In the genomic region with DNA sequence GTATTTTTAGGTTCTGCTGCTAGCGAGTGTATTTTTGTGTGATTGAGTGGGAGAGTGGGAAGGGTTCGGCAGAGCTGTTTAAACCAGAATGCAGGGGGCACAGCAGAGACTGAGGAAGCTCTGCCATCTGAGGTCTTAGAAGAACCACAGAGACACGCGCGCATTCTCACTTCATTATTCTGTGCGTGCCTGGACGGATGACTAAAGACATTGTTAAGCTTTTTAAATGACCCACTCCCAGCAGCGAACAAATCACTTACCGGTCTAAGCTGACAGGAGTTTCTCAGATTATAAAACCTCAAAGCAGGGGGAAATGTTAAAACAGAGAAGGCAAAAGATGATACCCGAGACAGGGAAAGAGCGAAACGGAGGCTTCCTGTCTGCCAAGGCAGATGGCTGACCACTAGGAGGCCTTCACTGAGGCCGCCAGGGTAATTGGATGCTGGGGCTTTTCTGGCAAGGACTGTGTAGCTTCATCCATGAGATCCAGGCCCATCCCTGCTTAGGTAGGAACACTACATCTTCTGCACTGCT, we compare ENCODE assay signal across 8 mouse cellular contexts.
A peak's percentile ranks its signal among the peaks of the same experiment; 100 is the strongest.
DNase-seq lines count a peak whose midpoint lies in the region; ATAC-seq and TF ChIP-seq lines count a peak whose summit lies in the region.

No protein-coding gene starts in this region.

- TF ChIP-seq POLR2A in kidney, adult 2 months (IDR thresholded peaks at IDR 0.05; ENCODE audit: low read depth, low read length): no peak
- no peak for TF ChIP-seq POLR2A in thymus, adult 2 months (IDR thresholded peaks at IDR 0.05; ENCODE audit: control insufficient read depth, extremely low read depth, insufficient read depth, low read length, poor library complexity)

- H3K9me3 ChIP-seq in embryonic facial prominence, embryonic 12.5 days: no peaks in the 10 kb centered on the region
- H3K9me3 ChIP-seq in heart, embryonic 15.5 days (replicated peaks): no peaks in the 10 kb centered on the region

- no peaks in the 10 kb centered on the region for H3K36me3 ChIP-seq in kidney, adult 2 months (ENCODE audit: control insufficient read depth, insufficient read depth, low read length)
- no peaks in the 10 kb centered on the region for H3K36me3 ChIP-seq in embryonic facial prominence, embryonic 12.5 days
- H3K36me3 ChIP-seq in heart, embryonic 15.5 days: no peaks in the 10 kb centered on the region
- H3K36me3 ChIP-seq in splenic B cell, adult 2 months (ENCODE audit: control insufficient read depth, insufficient read depth, low read length, poor library complexity, severe bottlenecking): no peaks in the 10 kb centered on the region
- no peaks in the 10 kb centered on the region for H3K36me3 ChIP-seq in thymus, adult 2 months (ENCODE audit: control insufficient read depth, insufficient read depth, low read length)

- H3K27ac ChIP-seq in kidney, adult 2 months (ENCODE audit: insufficient read depth, low read depth, low read length): no peak overlapping the region
- H3K27ac ChIP-seq in embryonic facial prominence, embryonic 12.5 days: peak overlapping the region; percentile 18; the same call in 1 of the 2 replicates
- 0 out of 2 replicates have a peak overlapping the region, but pooled peaks have one; percentile 28 for H3K27ac ChIP-seq in heart, embryonic 15.5 days
- no peak overlapping the region for H3K27ac ChIP-seq in thymus, adult 2 months (ENCODE audit: control insufficient read depth, insufficient read depth, low read length)

- no peaks in the 10 kb centered on the region for H3K27me3 ChIP-seq in kidney, adult 2 months (replicated peaks; ENCODE audit: control insufficient read depth, insufficient read depth, low read length)
- H3K27me3 ChIP-seq in embryonic facial prominence, embryonic 12.5 days: no peaks in the 10 kb centered on the region
- H3K27me3 ChIP-seq in heart, embryonic 15.5 days: no peaks in the 10 kb centered on the region; the same call in 1 of the 2 replicates
- no peaks in the 10 kb centered on the region for H3K27me3 ChIP-seq in splenic B cell, adult 2 months (ENCODE audit: control insufficient read depth, insufficient read depth, low read length, poor library complexity, severe bottlenecking)
- H3K27me3 ChIP-seq in thymus, adult 2 months (ENCODE audit: control insufficient read depth, insufficient read depth, low read length): no peaks in the 10 kb centered on the region

- ATAC-seq in embryonic facial prominence, embryonic 12.5 days (ENCODE audit: insufficient number of reproducible peaks, insufficient read depth, low FRiP score, low TSS enrichment): no peak
- ATAC-seq in heart, embryonic 15.5 days (replicated peaks; ENCODE audit: insufficient number of reproducible peaks, insufficient read depth, low FRiP score, low read depth): no peak

- peak overlapping the region; percentile 14 for H3K4me2 ChIP-seq in embryonic facial prominence, embryonic 12.5 days (replicated peaks)
- peak overlapping the region; percentile 41; the same call in 1 of the 2 replicates for H3K4me2 ChIP-seq in heart, embryonic 15.5 days

- H3K4me1 ChIP-seq in kidney, adult 2 months (ENCODE audit: control insufficient read depth, insufficient read depth, low read length): no peaks in the 10 kb centered on the region
- peaks cover 12% of the 10 kb centered on the region for H3K4me1 ChIP-seq in embryonic facial prominence, embryonic 12.5 days
- peaks cover 14% of the 10 kb centered on the region for H3K4me1 ChIP-seq in heart, embryonic 15.5 days (replicated peaks)
- peaks cover 3% of the 10 kb centered on the region; the same call in 1 of the 2 replicates for H3K4me1 ChIP-seq in thymus, adult 2 months (replicated peaks; ENCODE audit: control insufficient read depth, insufficient read depth, low read length)

- H3K9ac ChIP-seq in embryonic facial prominence, embryonic 12.5 days: no peak overlapping the region
- no peak overlapping the region for H3K9ac ChIP-seq in heart, embryonic 15.5 days

- DNase-seq in kidney, adult 2 months: peak; percentile 31
- DNase-seq in kidney, adult 18-20 months: no peak
- peak; percentile 38 to 53 for DNase-seq in layer of hippocampus, postnatal 14 days (ENCODE audit: low spot score in 2 of 2)
- peak; percentile 30 to 36 for DNase-seq in lung, postnatal 4 days
- DNase-seq in splenic B cell, adult 2 months (ENCODE audit: low read depth, low spot score): peak; percentile 25
- no peak for DNase-seq in thymus, adult 2 months

- WGBS in kidney, adult 2 months: 31% methylated on average over 13 of the region's 13 CpGs
- WGBS in embryonic facial prominence, embryonic 12.5 days: 28% methylated on average over 13 of the region's 13 CpGs
- WGBS in heart, embryonic 15.5 days: 46% methylated on average over 13 of the region's 13 CpGs
- WGBS in thymus, adult 2 months: 70% methylated on average over 13 of the region's 13 CpGs

- H3K4me3 ChIP-seq in kidney, adult 2 months (ENCODE audit: insufficient read depth, low read depth, low read length): no peak overlapping the region
- H3K4me3 ChIP-seq in embryonic facial prominence, embryonic 12.5 days: no peak overlapping the region
- H3K4me3 ChIP-seq in heart, embryonic 15.5 days: 0 out of 2 replicates have a peak overlapping the region, but pooled peaks have one; percentile 10
- H3K4me3 ChIP-seq in thymus, adult 2 months (ENCODE audit: control insufficient read depth, insufficient read depth, low read length): no peak overlapping the region

- peak; percentile 39 for TF ChIP-seq CTCF in kidney, adult 2 months (conservative IDR thresholded peaks at IDR 0.05; ENCODE audit: insufficient read depth, insufficient read length, low read depth, low read length)
- no peak for TF ChIP-seq CTCF in thymus, adult 2 months (IDR thresholded peaks at IDR 0.05; ENCODE audit: borderline replicate concordance, control insufficient read depth, extremely low read depth, insufficient read depth, low read length, poor library complexity)

Comparison
In these comparisons a context has a peak if more than half of its experiments do, and no peak if none do; other contexts are left out.
1. DNase-seq: peak in kidney, adult 2 months (single experiment), layer of hippocampus, postnatal 14 days (2 of 2), lung, postnatal 4 days (2 of 2) and splenic B cell, adult 2 months (single experiment); none in kidney, adult 18-20 months (single experiment) and thymus, adult 2 months (single experiment).
2. H3K27ac ChIP-seq: peak in embryonic facial prominence, embryonic 12.5 days (single experiment) and heart, embryonic 15.5 days (single experiment); none in kidney, adult 2 months (single experiment) and thymus, adult 2 months (single experiment).